Mouse (Mus musculus) embryonic fibroblast, embryonic 13.5 days (primary cell): ENCODE measurements around the gene Crocc.

Experiments used
- CTCF ChIP-seq: IDR thresholded peaks from 2 replicates; pipeline ENCODE4 v1.5.1; 2011; ENCODE audit warnings: mild to moderate bottlenecking, control low read depth, low read length, moderate library complexity, borderline replicate concordance; ENCODE audit not compliant: insufficient read depth
- POLR2A ChIP-seq: IDR thresholded peaks from 2 replicates; pipeline ENCODE4 v1.6.1; 2011; ENCODE audit warnings: low read depth, mild to moderate bottlenecking, control low read depth, low read length, moderate library complexity

GRCm38 (mm10) chr4:141021614-141021929, 38.8 kb downstream of the Crocc start:
- TF ChIP-seq POLR2A: no peak
- no peak for TF ChIP-seq CTCF
